Comparison of ENCODE assay signal across 10 mouse cellular contexts in the genomic region with DNA sequence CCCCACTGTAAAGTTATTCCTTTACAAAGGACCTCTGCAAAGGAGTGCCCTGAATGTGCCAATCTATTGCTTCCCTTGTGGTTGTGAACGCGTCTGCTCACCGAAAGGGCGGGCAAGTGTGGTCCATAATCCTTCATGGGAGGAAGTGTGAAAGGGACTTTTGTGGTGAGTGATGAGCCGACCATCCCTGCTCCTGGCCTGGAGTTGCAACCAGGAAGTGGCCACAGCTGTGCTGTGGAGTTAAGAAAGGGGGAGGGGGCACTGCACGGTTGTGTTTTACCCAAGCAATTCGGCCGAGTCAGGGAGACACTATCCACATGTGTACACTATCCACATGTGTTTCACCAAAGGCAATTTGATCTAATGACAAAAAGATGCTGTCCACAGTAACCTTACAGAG. TPM values are rescaled to one million over a fixed set of nuclear protein-coding genes. Genes with fewer than 3 reads are reported as not detected.
DNase-seq lines count a peak whose midpoint lies in the region; ATAC-seq and TF ChIP-seq lines count a peak whose summit lies in the region.
"Had no signal": no experiment of that assay in that cellular context is flagged by ENCODE, and none has a peak within 500 bp of the region (broad histone marks: within the 10 kb centered on the region; RNA-seq: fewer than 3 reads in every experiment).

No protein-coding gene starts in this region.

- H3K9ac ChIP-seq in intestine, embryonic 14.5 days (ENCODE audit: low read length), result no peak overlapping the region
- no peak overlapping the region for H3K9ac ChIP-seq in intestine, postnatal 0 days (ENCODE audit: low read depth, low read length)
- H3K9ac ChIP-seq in embryonic facial prominence, embryonic 13.5 days, result no peak overlapping the region
- H3K9ac ChIP-seq in liver, embryonic 12.5 days, result no peak overlapping the region

- no peak for DNase-seq in intestine, embryonic 14.5 days (ENCODE audit: low spot score)
- DNase-seq in R1 (ENCODE audit: low read depth, low spot score), result peak; percentile 48
- no peak for DNase-seq in ovary, postnatal 36 days (ENCODE audit: low spot score)
- DNase-seq in cerebellum, adult 2 months, result no peak
- DNase-seq: thymus, postnatal 4 days had no signal

- 0 out of 2 replicates have a peak overlapping the region, but pooled peaks have one; percentile 17 for H3K27ac ChIP-seq in intestine, embryonic 14.5 days (ENCODE audit: low read depth)
- H3K27ac ChIP-seq in intestine, postnatal 0 days (ENCODE audit: low read depth, low read length), result no peak overlapping the region
- H3K27ac ChIP-seq in embryonic facial prominence, embryonic 13.5 days, result peak overlapping the region; percentile 51; the same call in 1 of the 2 replicates
- H3K27ac ChIP-seq in liver, embryonic 12.5 days, result no peak overlapping the region
- no peak overlapping the region for H3K27ac ChIP-seq in cerebellum, adult 2 months (ENCODE audit: insufficient read depth, low read length)

- no peaks in the 10 kb centered on the region for H3K9me3 ChIP-seq in intestine, embryonic 14.5 days (ENCODE audit: control insufficient read depth, low read length)
- no peaks in the 10 kb centered on the region for H3K9me3 ChIP-seq in intestine, postnatal 0 days (ENCODE audit: control insufficient read depth)
- no peaks in the 10 kb centered on the region for H3K9me3 ChIP-seq in embryonic facial prominence, embryonic 13.5 days
- no peaks in the 10 kb centered on the region for H3K9me3 ChIP-seq in liver, embryonic 12.5 days (replicated peaks)

- H3K4me2 ChIP-seq in intestine, embryonic 14.5 days (ENCODE audit: low read length), result no peak overlapping the region
- H3K4me2 ChIP-seq in intestine, postnatal 0 days (replicated peaks; ENCODE audit: low read depth), result no peak overlapping the region
- no peak overlapping the region for H3K4me2 ChIP-seq in embryonic facial prominence, embryonic 13.5 days
- H3K4me2 ChIP-seq in liver, embryonic 12.5 days, result no peak overlapping the region

- TF ChIP-seq CTCF in intestine, postnatal 0 days (IDR thresholded peaks at IDR 0.05; ENCODE audit: low read depth), result no peak
- TF ChIP-seq CTCF in cerebellum, adult 2 months (IDR thresholded peaks at IDR 0.05; ENCODE audit: borderline replicate concordance, insufficient read depth, low read depth, low read length), result no peak

- peaks cover 36% of the 10 kb centered on the region for H3K4me1 ChIP-seq in intestine, embryonic 14.5 days (replicated peaks; ENCODE audit: control insufficient read depth, insufficient read depth, low read length)
- H3K4me1 ChIP-seq in intestine, postnatal 0 days (replicated peaks; ENCODE audit: control insufficient read depth, insufficient read depth, low read length), result peaks cover 39% of the 10 kb centered on the region
- peaks cover 69% of the 10 kb centered on the region for H3K4me1 ChIP-seq in embryonic facial prominence, embryonic 13.5 days
- H3K4me1 ChIP-seq in liver, embryonic 12.5 days, result peaks cover 33% of the 10 kb centered on the region; the same call in 1 of the 2 replicates
- H3K4me1 ChIP-seq in cerebellum, adult 2 months (ENCODE audit: control insufficient read depth, insufficient read depth, low read length), result peaks cover 3% of the 10 kb centered on the region; the same call in 1 of the 2 replicates

- peaks cover 34% of the 10 kb centered on the region for H3K36me3 ChIP-seq in intestine, embryonic 14.5 days (ENCODE audit: control insufficient read depth, insufficient read depth, low read length)
- peaks cover 39% of the 10 kb centered on the region for H3K36me3 ChIP-seq in intestine, postnatal 0 days (ENCODE audit: control insufficient read depth, insufficient read depth)
- H3K36me3 ChIP-seq in embryonic facial prominence, embryonic 13.5 days, result peaks cover 49% of the 10 kb centered on the region
- H3K36me3 ChIP-seq in liver, embryonic 12.5 days, result peaks cover 12% of the 10 kb centered on the region; the same call in 1 of the 2 replicates
- H3K36me3 ChIP-seq: G1E had no signal

- H3K27me3 ChIP-seq in intestine, embryonic 14.5 days (replicated peaks; ENCODE audit: control insufficient read depth, insufficient read depth, low read length), result no peaks in the 10 kb centered on the region
- no peaks in the 10 kb centered on the region for H3K27me3 ChIP-seq in intestine, postnatal 0 days (replicated peaks; ENCODE audit: control insufficient read depth, insufficient read depth, low read length)
- H3K27me3 ChIP-seq in embryonic facial prominence, embryonic 13.5 days, result no peaks in the 10 kb centered on the region
- H3K27me3 ChIP-seq in liver, embryonic 12.5 days (replicated peaks), result no peaks in the 10 kb centered on the region
- peaks cover 2% of the 10 kb centered on the region; the same call in 1 of the 2 replicates for H3K27me3 ChIP-seq in cerebellum, adult 2 months (ENCODE audit: control insufficient read depth, insufficient read depth, low read length)

- no peak overlapping the region for H3K4me3 ChIP-seq in intestine, embryonic 14.5 days (ENCODE audit: low read depth, low read length)
- H3K4me3 ChIP-seq in intestine, postnatal 0 days (ENCODE audit: low read depth, low read length), result no peak overlapping the region
- H3K4me3 ChIP-seq in embryonic facial prominence, embryonic 13.5 days, result no peak overlapping the region
- no peak overlapping the region for H3K4me3 ChIP-seq in liver, embryonic 12.5 days
- H3K4me3 ChIP-seq in cerebellum, adult 2 months (replicated peaks; ENCODE audit: insufficient read depth, low read depth, low read length), result no peak overlapping the region

- TF ChIP-seq POLR2A in cerebellum, adult 2 months (IDR thresholded peaks at IDR 0.05; ENCODE audit: borderline replicate concordance, insufficient read depth, low read length), result no peak

- peak; percentile 57; the same call in 1 of the 2 replicates for ATAC-seq in intestine, embryonic 14.5 days (replicated peaks; ENCODE audit: low FRiP score, low TSS enrichment, low read depth)
- no peak; the same call in 1 of the 2 replicates for ATAC-seq in intestine, postnatal 0 days
- no peak for ATAC-seq in embryonic facial prominence, embryonic 13.5 days (ENCODE audit: insufficient number of reproducible peaks, insufficient read depth, low FRiP score, low TSS enrichment, low read depth)
- ATAC-seq in liver, embryonic 12.5 days, result peak; percentile 51
- ATAC-seq in monocyte, adult 5-6 weeks (replicated peaks; ENCODE audit: insufficient number of reproducible peaks, low FRiP score, low TSS enrichment, poor library complexity, severe bottlenecking), result no peak

- 36% methylated on average over 8 of the region's 8 CpGs for WGBS in intestine, embryonic 14.5 days
- WGBS in intestine, postnatal 0 days, result 30% methylated on average over 8 of the region's 8 CpGs
- 29% methylated on average over 8 of the region's 8 CpGs for WGBS in embryonic facial prominence, embryonic 13.5 days
- 20% methylated on average over 8 of the region's 8 CpGs for WGBS in liver, embryonic 12.5 days (ENCODE audit: insufficient replicate concordance)
- 75% methylated on average over 8 of the region's 8 CpGs for WGBS in cerebellum, adult 2 months

RNA-seq across cellular contexts. Expression of gene Plpp3, which starts 49.8 kb away (rescaled TPM):
- polyA plus RNA-seq in intestine, embryonic 14.5 days (2014; fragmentation: Nextera tagmentation; extraction: Ambion mirVana), result 33.2 and 36.9 TPM in 2 replicates
- polyA plus RNA-seq in intestine, postnatal 0 days (2015; fragmentation: Nextera tagmentation; extraction: Ambion mirVana), result 84.1 and 84.3 TPM in 2 replicates
- 150 and 160 TPM in 2 replicates for polyA plus RNA-seq in embryonic facial prominence, embryonic 13.5 days (2015; fragmentation: Nextera tagmentation; extraction: Ambion mirVana)
- polyA plus RNA-seq in liver, embryonic 12.5 days (2016; fragmentation: Nextera tagmentation; extraction: Ambion mirVana), result 14.5 and 15.6 TPM in 2 replicates
- total RNA-seq in monocyte, adult 5-6 weeks (2017), result 0.49 to 0.57 TPM in 2 of 3 replicates, not detected in the other
- 158 and 170 TPM in 2 replicates for polyA plus RNA-seq in cerebellum, adult 2 months (2012; rRNA removed)
- total RNA-seq: G1E had no signal
- polyA plus RNA-seq: G1E had no signal

Comparison
In these comparisons a context has a peak if more than half of its experiments do, and no peak if none do; other contexts are left out.
1. ATAC-seq: peak in intestine, embryonic 14.5 days (single experiment) and liver, embryonic 12.5 days (single experiment); none in intestine, postnatal 0 days (single experiment), embryonic facial prominence, embryonic 13.5 days (single experiment) and monocyte, adult 5-6 weeks (single experiment).
2. H3K27ac ChIP-seq: peak in intestine, embryonic 14.5 days (single experiment) and embryonic facial prominence, embryonic 13.5 days (single experiment); none in intestine, postnatal 0 days (single experiment), liver, embryonic 12.5 days (single experiment) and cerebellum, adult 2 months (single experiment).